In the genomic region with DNA sequence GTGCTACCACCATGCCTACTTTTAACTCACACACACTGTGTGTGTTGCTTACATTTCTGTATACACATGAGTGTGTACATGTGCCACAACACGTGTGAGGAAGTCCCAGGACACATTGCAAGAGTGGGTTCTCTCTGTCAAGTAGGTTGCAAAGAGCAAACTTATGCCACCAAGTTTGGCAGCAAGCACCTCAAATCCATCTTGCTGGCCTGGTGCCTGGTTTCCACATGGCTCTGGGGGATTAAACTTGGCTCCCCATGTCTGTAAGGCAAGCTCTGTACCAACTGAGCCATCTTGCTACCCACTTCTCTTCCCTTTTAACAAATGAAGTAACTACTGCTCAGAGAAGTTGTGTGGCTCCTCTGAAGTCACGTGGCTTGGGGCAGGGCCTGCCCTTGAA, we compare ENCODE assay signal across 25 mouse cellular contexts.
DNase-seq lines count a peak whose midpoint lies in the region; ATAC-seq and TF ChIP-seq lines count a peak whose summit lies in the region.
"Had no signal": no experiment of that assay in that cellular context is flagged by ENCODE, and none has a peak within 500 bp of the region (broad histone marks: within the 10 kb centered on the region; RNA-seq: fewer than 3 reads in every experiment).

No protein-coding gene starts in this region.

- no peak overlapping the region for H3K4me3 ChIP-seq in forebrain, embryonic 14.5 days (ENCODE audit: low read depth, low read length)
- no peak overlapping the region for H3K4me3 ChIP-seq in forebrain, embryonic 12.5 days (replicated peaks)
- H3K4me3 ChIP-seq: forebrain, embryonic 10.5 days; forebrain, embryonic 15.5 days; gastrocnemius, adult 2 months; heart, embryonic 12.5 days; heart, embryonic 15.5 days; hindbrain, embryonic 10.5 days; hindbrain, embryonic 13.5 days; intestine, embryonic 15.5 days had no signal

- H3K36me3 ChIP-seq in forebrain, embryonic 14.5 days (ENCODE audit: control insufficient read depth, insufficient read depth, low read length), result no peaks in the 10 kb centered on the region
- H3K36me3 ChIP-seq in forebrain, embryonic 12.5 days (replicated peaks), result no peaks in the 10 kb centered on the region
- H3K36me3 ChIP-seq: forebrain, embryonic 10.5 days; forebrain, embryonic 15.5 days; heart, embryonic 12.5 days; heart, embryonic 15.5 days; hindbrain, embryonic 10.5 days; hindbrain, embryonic 13.5 days; intestine, embryonic 15.5 days had no signal

- 64% methylated on average over 2 of the region's 2 CpGs for WGBS in forebrain, embryonic 14.5 days
- 67% methylated on average over 2 of the region's 2 CpGs for WGBS in forebrain, embryonic 12.5 days

- peaks cover 6% of the 10 kb centered on the region for H3K4me1 ChIP-seq in forebrain, embryonic 14.5 days (ENCODE audit: control insufficient read depth, insufficient read depth, low read length)
- H3K4me1 ChIP-seq in forebrain, embryonic 12.5 days, result peaks cover 11% of the 10 kb centered on the region

- no peak for TF ChIP-seq CTCF in brain, embryonic 14.5 days (IDR thresholded peaks at IDR 0.05; ENCODE audit: borderline replicate concordance, extremely low read depth, insufficient read depth, insufficient read length)

- H3K9me3 ChIP-seq in forebrain, embryonic 14.5 days (replicated peaks; ENCODE audit: control insufficient read depth, low read length), result no peaks in the 10 kb centered on the region
- H3K9me3 ChIP-seq in forebrain, embryonic 12.5 days, result no peaks in the 10 kb centered on the region
- H3K9me3 ChIP-seq: forebrain, embryonic 10.5 days; forebrain, embryonic 15.5 days; heart, embryonic 15.5 days; hindbrain, embryonic 10.5 days; hindbrain, embryonic 13.5 days; intestine, embryonic 15.5 days had no signal

- H3K27me3 ChIP-seq in forebrain, embryonic 14.5 days (replicated peaks; ENCODE audit: control insufficient read depth, insufficient read depth, low read length), result no peaks in the 10 kb centered on the region
- H3K27me3 ChIP-seq in forebrain, embryonic 12.5 days, result 0 out of 2 replicates have a peak, but pooled peaks cover 3% of the 10 kb centered on the region
- H3K27me3 ChIP-seq: forebrain, embryonic 15.5 days; heart, embryonic 12.5 days; heart, embryonic 15.5 days; hindbrain, embryonic 13.5 days; intestine, embryonic 15.5 days had no signal

- TF ChIP-seq POLR2A in brain, embryonic 14.5 days (IDR thresholded peaks at IDR 0.05; ENCODE audit: borderline replicate concordance, extremely low read depth, insufficient read depth, insufficient read length, poor library complexity, severe bottlenecking), result no peak

- DNase-seq in forebrain, embryonic 14.5 days (ENCODE audit: low spot score), result peak; percentile 38
- peak; percentile 12 for DNase-seq in right cerebral cortex, adult 18-20 months
- DNase-seq in right cerebral cortex, postnatal 4 days, result no peak
- peak; percentile 17 for DNase-seq in adrenal gland, postnatal 25 days
- peak; percentile 45 for DNase-seq in brain, embryonic 14.5 days (ENCODE audit: low read depth)
- DNase-seq: cerebellum, adult 18-20 months; cerebellum, adult 9-10 months; cerebellum, postnatal 14 days; gastrocnemius, adult 2 months; gastrocnemius, postnatal 14 days; heart, adult 11 months; heart, postnatal 10 days; heart, postnatal 36 days; kidney, adult 11 months had no signal

- no peak overlapping the region for H3K27ac ChIP-seq in forebrain, embryonic 14.5 days (ENCODE audit: low read depth, low read length)
- H3K27ac ChIP-seq in forebrain, embryonic 12.5 days, result no peak overlapping the region
- H3K27ac ChIP-seq: forebrain, embryonic 10.5 days; forebrain, embryonic 15.5 days; gastrocnemius, adult 2 months; heart, embryonic 15.5 days; hindbrain, embryonic 10.5 days; hindbrain, embryonic 13.5 days; intestine, embryonic 15.5 days had no signal

- H3K4me2 ChIP-seq in forebrain, embryonic 14.5 days (ENCODE audit: low read length), result no peak overlapping the region
- no peak overlapping the region for H3K4me2 ChIP-seq in forebrain, embryonic 12.5 days
- H3K4me2 ChIP-seq: forebrain, embryonic 15.5 days; heart, embryonic 12.5 days; heart, embryonic 15.5 days; hindbrain, embryonic 13.5 days; intestine, embryonic 15.5 days had no signal

- ATAC-seq in forebrain, embryonic 14.5 days, result no peak
- no peak for ATAC-seq in forebrain, embryonic 12.5 days (ENCODE audit: low FRiP score)
- ATAC-seq in megakaryocyte, adult 5-6 weeks (ENCODE audit: poor library complexity, severe bottlenecking), result no peak
- ATAC-seq: CD4-positive, CD25-positive, alpha-beta regulatory T cell, adult 4 months; forebrain, embryonic 15.5 days; hindbrain, embryonic 16.5 days; intestine, embryonic 15.5 days had no signal

- no peak overlapping the region for H3K9ac ChIP-seq in forebrain, embryonic 14.5 days (ENCODE audit: low read length)
- no peak overlapping the region for H3K9ac ChIP-seq in forebrain, embryonic 12.5 days
- H3K9ac ChIP-seq: forebrain, embryonic 15.5 days; heart, embryonic 12.5 days; heart, embryonic 15.5 days; hindbrain, embryonic 13.5 days; intestine, embryonic 15.5 days had no signal
